Mouse (Mus musculus) liver (tissue): ENCODE results near the gene Jakmip3.

Source experiments
- DNase-seq: peaks from one replicate; pipeline ENCODE4 v3.0.0-alpha.2; 2020; ENCODE audit warnings: mixed read lengths

The Jakmip3 gene

GRCm38 (mm10) chr7:139074189-139074588, 133.7 kb downstream of the Jakmip3 start:
- no peak for DNase-seq

- DNase-seq: no peak
Measured at GRCm38 (mm10) chr7:139075054-139075794, 134.7 kb downstream of the Jakmip3 start.

- peak; percentile 8 for DNase-seq
Measured at GRCm38 (mm10) chr7:139077283-139077682, 136.8 kb downstream of the Jakmip3 start.

- DNase-seq: no peak
Measured at GRCm38 (mm10) chr7:139078181-139078580, 137.7 kb downstream of the Jakmip3 start.

GRCm38 (mm10) chr7:139079141-139079540, 138.6 kb downstream of the Jakmip3 start:
- DNase-seq: no peak

GRCm38 (mm10) chr7:139080714-139081113, 140.2 kb downstream of the Jakmip3 start:
- no peak for DNase-seq

- no peak for DNase-seq
Measured at GRCm38 (mm10) chr7:139081158-139081557, 140.6 kb downstream of the Jakmip3 start.

- no peak for DNase-seq
Measured at GRCm38 (mm10) chr7:139082281-139082680, 141.8 kb downstream of the Jakmip3 start.

- no peak for DNase-seq
Measured at GRCm38 (mm10) chr7:139084316-139084715, 143.8 kb downstream of the Jakmip3 start.

GRCm38 (mm10) chr7:139085629-139086194, 145.2 kb downstream of the Jakmip3 start, which contains the start of gene Dpysl4:
Gene Dpysl4 (plus strand): TSS chr7:139086001.
- peak; percentile 47 for DNase-seq

GRCm38 (mm10) chr7:139086195-139087158, 145.9 kb downstream of the Jakmip3 start:
- no peak for DNase-seq

GRCm38 (mm10) chr7:139087801-139088200, 147.3 kb downstream of the Jakmip3 start:
- DNase-seq: no peak

GRCm38 (mm10) chr7:139089892-139090874, 149.7 kb downstream of the Jakmip3 start:
- no peak for DNase-seq

- no peak for DNase-seq
Measured at GRCm38 (mm10) chr7:139091681-139092080, 151.2 kb downstream of the Jakmip3 start.

- DNase-seq: no peak
Measured at GRCm38 (mm10) chr7:139092676-139093075, 152.1 kb downstream of the Jakmip3 start.

- no peak for DNase-seq
Measured at GRCm38 (mm10) chr7:139093124-139093523, 152.6 kb downstream of the Jakmip3 start.

- no peak for DNase-seq
Measured at GRCm38 (mm10) chr7:139093781-139094180, 153.3 kb downstream of the Jakmip3 start.

- no peak for DNase-seq
Measured at GRCm38 (mm10) chr7:139094761-139095160, 154.2 kb downstream of the Jakmip3 start.

- DNase-seq: no peak
Measured at GRCm38 (mm10) chr7:139095282-139095681, 154.8 kb downstream of the Jakmip3 start.

GRCm38 (mm10) chr7:139096399-139096798, 155.9 kb downstream of the Jakmip3 start:
- DNase-seq: no peak

GRCm38 (mm10) chr7:139100531-139101095, 160.1 kb downstream of the Jakmip3 start:
- no peak for DNase-seq
